Mouse (Mus musculus) MEL (cell line): ENCODE results near the gene Tmem248. TPM values are rescaled to one million over a fixed set of nuclear protein-coding genes. Genes with fewer than 3 reads are reported as not detected.

ENCODE experiments used
- DNase-seq: peaks from one replicate; pipeline ENCODE4 v3.0.0; 2011; ENCODE audit warnings: low read depth, low spot score
- H3K27ac ChIP-seq: 2 replicates; pipeline ENCODE4 v1.5.1; 2012; ENCODE audit warnings: low read depth, mild to moderate bottlenecking, control low read depth, low read length, moderate library complexity; ENCODE audit not compliant: control insufficient read depth
- H3K27me3 ChIP-seq, 2 experiments: fragments of 150-350 bp in 1 of 2; sonication (generic) in 1 of 2; 2 replicates each; pipeline ENCODE4 v1.6.1; 2012; ENCODE audit warnings: low read length in 2 of 2, mild to moderate bottlenecking in 2 of 2, improper control_type of control experiment in 1 of 2, moderate library complexity in 1 of 2; ENCODE audit not compliant: insufficient read depth in 2 of 2, control insufficient read depth in 1 of 2
- H3K36me3 ChIP-seq, 2 experiments: 2 replicates each; pipeline ENCODE4 v1.6.1; 2012 to 2014; ENCODE audit warnings: low read length in 2 of 2, improper control_type of control experiment in 1 of 2, inconsistent platforms in 1 of 2, mild to moderate bottlenecking in 1 of 2; ENCODE audit not compliant: insufficient read depth in 2 of 2, control insufficient read depth in 1 of 2
- H3K4me1 ChIP-seq, 2 experiments: fragments of 150-350 bp in 1 of 2; sonication (generic) in 1 of 2; 2 replicates each; pipeline ENCODE4 v1.6.1; 2012; ENCODE audit warnings: low read length in 2 of 2, improper control_type of control experiment in 1 of 2, mild to moderate bottlenecking in 1 of 2; ENCODE audit not compliant: insufficient read depth in 2 of 2, control insufficient read depth in 1 of 2
- H3K4me3 ChIP-seq, 2 experiments: fragments of 150-350 bp in 1 of 2; sonication (generic) in 1 of 2; 2 replicates each; pipeline ENCODE4 v1.5.1; 2012; ENCODE audit warnings: low read depth in 2 of 2, low read length in 2 of 2, mild to moderate bottlenecking in 2 of 2, moderate library complexity in 2 of 2, control low read depth in 1 of 2, improper control_type of control experiment in 1 of 2; ENCODE audit not compliant: control insufficient read depth in 1 of 2, insufficient read depth in 1 of 2
- H3K79me2 ChIP-seq: 2 replicates; pipeline ENCODE4 v1.6.1; 2012; ENCODE audit warnings: mild to moderate bottlenecking, low read length, moderate library complexity; ENCODE audit not compliant: control insufficient read depth, poor library complexity, insufficient read depth
- H3K9ac ChIP-seq: 2 replicates; pipeline ENCODE4 v1.6.1; 2012; ENCODE audit warnings: low read depth, mild to moderate bottlenecking, control low read depth, low read length, moderate library complexity; ENCODE audit not compliant: control insufficient read depth, poor library complexity, severe bottlenecking
- H3K9me3 ChIP-seq: fragments of 150-350 bp; sonication (generic); replicated peaks from 2 replicates; pipeline ENCODE4 v1.6.1; 2012; ENCODE audit warnings: mild to moderate bottlenecking, low read length, improper control_type of control experiment, moderate library complexity; ENCODE audit not compliant: insufficient read depth
- BHLHE40 ChIP-seq: IDR thresholded peaks from 2 replicates; pipeline ENCODE4 v1.6.1; 2012; ENCODE audit warnings: low read depth, mild to moderate bottlenecking, inconsistent platforms, low read length, improper control_type of control experiment, borderline replicate concordance
- CHD1 ChIP-seq: IDR thresholded peaks from 2 replicates; pipeline ENCODE4 v1.6.1; 2012; ENCODE audit warnings: low read depth, mild to moderate bottlenecking, inconsistent platforms, low read length, improper control_type of control experiment
- CHD2 ChIP-seq: IDR thresholded peaks from 2 replicates; pipeline ENCODE4 v1.6.1; 2011; ENCODE audit warnings: low read length, improper control_type of control experiment
- CTCF ChIP-seq, 3 experiments: IDR thresholded peaks in 2 of 3; conservative IDR thresholded peaks in 1 of 3; 2 replicates each; pipeline ENCODE4 v1.5.1; 2011 to 2012; ENCODE audit warnings: low read length in 3 of 3, low read depth in 2 of 3, mild to moderate bottlenecking in 2 of 3, improper control_type of control experiment in 1 of 3, inconsistent platforms in 1 of 3, mixed read lengths in 1 of 3, moderate library complexity in 1 of 3; ENCODE audit not compliant: control insufficient read depth in 1 of 3, insufficient read depth in 1 of 3, poor library complexity in 1 of 3, severe bottlenecking in 1 of 3
- ELF1 ChIP-seq: IDR thresholded peaks from 2 replicates; pipeline ENCODE4 v1.6.1; 2014; ENCODE audit warnings: low read depth, mild to moderate bottlenecking, inconsistent platforms, low read length, improper control_type of control experiment, moderate library complexity
- EP300 ChIP-seq, 2 experiments: IDR thresholded peaks; 2 replicates each; pipeline ENCODE4 v1.6.1; 2011; ENCODE audit warnings: improper control_type of control experiment in 2 of 2, low read length in 2 of 2, low read depth in 1 of 2, mild to moderate bottlenecking in 1 of 2
- ETS1 ChIP-seq: IDR thresholded peaks from 2 replicates; pipeline ENCODE4 v1.6.1; 2012; ENCODE audit warnings: low read depth, mild to moderate bottlenecking, inconsistent platforms, low read length, improper control_type of control experiment, moderate library complexity
- GABPA ChIP-seq: IDR thresholded peaks from 2 replicates; pipeline ENCODE4 v1.6.1; 2012; ENCODE audit warnings: low read depth, mild to moderate bottlenecking, inconsistent platforms, low read length, improper control_type of control experiment, moderate library complexity
- KAT2A ChIP-seq: conservative IDR thresholded peaks from 2 replicates; pipeline ENCODE4 v1.6.1; 2012; ENCODE audit warnings: low read depth, low read length, improper control_type of control experiment, inconsistent platforms
- MAZ ChIP-seq: IDR thresholded peaks from 2 replicates; pipeline ENCODE4 v1.6.1; 2012; ENCODE audit warnings: low read depth, mild to moderate bottlenecking, inconsistent platforms, low read length, improper control_type of control experiment
- MEF2A ChIP-seq: IDR thresholded peaks from 2 replicates; pipeline ENCODE4 v1.6.1; 2014; ENCODE audit warnings: low read depth, mild to moderate bottlenecking, inconsistent platforms, low read length, improper control_type of control experiment; ENCODE audit not compliant: poor library complexity, insufficient replicate concordance, severe bottlenecking; ENCODE audit errors: extremely low read depth
- MYC ChIP-seq: IDR thresholded peaks from 2 replicates; pipeline ENCODE4 v1.6.1; 2011; ENCODE audit warnings: low read depth, mild to moderate bottlenecking, low read length, improper control_type of control experiment, moderate library complexity
- NELFE ChIP-seq: IDR thresholded peaks from 2 replicates; pipeline ENCODE4 v1.6.1; 2011; ENCODE audit warnings: low read depth, low read length, improper control_type of control experiment
- POLR2A ChIP-seq, 2 experiments: IDR thresholded peaks; 2 replicates each; pipeline ENCODE4 v1.6.1; 2011 to 2012; ENCODE audit warnings: low read length in 2 of 2, mild to moderate bottlenecking in 2 of 2, control low read depth in 1 of 2, improper control_type of control experiment in 1 of 2, low read depth in 1 of 2, moderate library complexity in 1 of 2; ENCODE audit not compliant: control insufficient read depth in 1 of 2, insufficient read depth in 1 of 2, poor library complexity in 1 of 2
- POLR2AphosphoS5 ChIP-seq: IDR thresholded peaks from 2 replicates; pipeline ENCODE4 v1.6.1; 2012; ENCODE audit warnings: low read depth, borderline replicate concordance, mild to moderate bottlenecking, inconsistent platforms, low read length, moderate library complexity, mixed read lengths
- RAD21 ChIP-seq: IDR thresholded peaks from 2 replicates; pipeline ENCODE4 v1.6.1; 2011; ENCODE audit warnings: mild to moderate bottlenecking, low read depth, low read length, improper control_type of control experiment
- SMC3 ChIP-seq: IDR thresholded peaks from 2 replicates; pipeline ENCODE4 v1.6.1; 2011; ENCODE audit warnings: low read depth, low read length, improper control_type of control experiment
- UBTF ChIP-seq: IDR thresholded peaks from 2 replicates; pipeline ENCODE4 v1.6.1; 2012; ENCODE audit warnings: low read depth, mild to moderate bottlenecking, inconsistent platforms, low read length, improper control_type of control experiment, moderate library complexity, borderline replicate concordance; ENCODE audit not compliant: insufficient read depth
- USF1 ChIP-seq: IDR thresholded peaks from 2 replicates; pipeline ENCODE4 v1.6.1; 2014; ENCODE audit warnings: low read depth, mild to moderate bottlenecking, inconsistent platforms, low read length, improper control_type of control experiment, moderate library complexity
- ZC3H11A ChIP-seq: IDR thresholded peaks from 2 replicates; pipeline ENCODE4 v1.6.1; 2012; ENCODE audit warnings: low read depth, mild to moderate bottlenecking, inconsistent platforms, low read length, improper control_type of control experiment
- ZMIZ1 ChIP-seq: IDR thresholded peaks from 2 replicates; pipeline ENCODE4 v1.6.1; 2012; ENCODE audit warnings: low read depth, mild to moderate bottlenecking, inconsistent platforms, low read length, improper control_type of control experiment, moderate library complexity
- ZNF384 ChIP-seq: IDR thresholded peaks from 2 replicates; pipeline ENCODE4 v1.6.1; 2012; ENCODE audit warnings: low read depth, mild to moderate bottlenecking, inconsistent platforms, low read length, improper control_type of control experiment
- polyA plus RNA-seq, 2 experiments: library from polyadenylated mRNA; stranded (reverse) in 1 of 2; unstranded in 1 of 2; fragments of >175 nt in 1 of 2; fragments of >200 nt in 1 of 2; gene quantifications; 2 replicates each; pipeline versions ENCODE4 v1.2.1 to v1.2.4; 2012; ENCODE audit warnings: low replicate concordance in 2 of 2, low read depth in 1 of 2; ENCODE audit not compliant: insufficient read length in 2 of 2, insufficient read depth in 1 of 2, missing spikeins in 1 of 2
- total RNA-seq: library from RNA; depleted of rRNA; stranded (reverse); fragments of 300-350 nt; gene quantifications from 2 replicates; pipeline ENCODE4 v1.2.3, GENCODE M21; 2012

Tmem248 gene
- total and polyA plus RNA-seq, 3 experiments: 55.5 to 58.2 TPM; not detected in 1

- DNase-seq: no peak
- peaks cover 2 to 22% of the 10 kb centered on the region in 2 experiments for H3K36me3 ChIP-seq
- H3K9ac ChIP-seq: peak overlapping the region; percentile 96
- H3K79me2 ChIP-seq: peaks cover 40% of the 10 kb centered on the region
- H3K9me3 ChIP-seq: no peaks in the 10 kb centered on the region
- H3K4me1 ChIP-seq: peaks cover 0 to 19% of the 10 kb centered on the region in 2 experiments; a peak in 2 of 4 replicates
- TF ChIP-seq POLR2A (IDR thresholded peaks at IDR 0.05; ENCODE audit: control insufficient read depth in 1 of 2, insufficient read depth in 1 of 2, low read depth in 1 of 2, low read length in 2 of 2, poor library complexity in 1 of 2) (no peak), CHD2 (no peak), ZC3H11A (no peak), ZNF384 (no peak), BHLHE40 (no peak), MAZ (no peak), SMC3 (no peak), UBTF (no peak), MYC (no peak), MEF2A (no peak), NELFE (no peak), CHD1 (no peak), KAT2A (no peak), ELF1 (no peak), ZMIZ1 (no peak), POLR2AphosphoS5 (no peak), ETS1 (no peak)
- no peaks in the 10 kb centered on the region for H3K27me3 ChIP-seq
- peak overlapping the region; percentile 87 to 95 for H3K4me3 ChIP-seq
- peak overlapping the region; percentile 83 for H3K27ac ChIP-seq
Observed at GRCm38 (mm10) chr5:130257303-130257702, 40.4 kb downstream of the Tmem248 start.

- Histone ChIP-seq H3K4me1 (no peaks in the 10 kb centered on the region), H3K9me3 (no peaks in the 10 kb centered on the region), H3K4me3 (no peak overlapping the region), H3K27ac (no peak overlapping the region), H3K36me3 (peaks cover 0 to 2% of the 10 kb centered on the region in 2 experiments)
- no peak for DNase-seq
- TF ChIP-seq RAD21 (peak; percentile 34), ZC3H11A (no peak), ZNF384 (0 out of 2 replicates have a peak, but pooled peaks have one; percentile 35), SMC3 (peak; percentile 33), EP300 (IDR thresholded peaks at IDR 0.05; ENCODE audit: low read depth in 1 of 2, low read length in 2 of 2) (no peak), GABPA (no peak), CTCF (IDR thresholded peaks at IDR 0.05 in 2 of 3, conservative IDR thresholded peaks at IDR 0.05 in 1 of 3; ENCODE audit: control insufficient read depth in 1 of 3, insufficient read depth in 1 of 3, low read depth in 2 of 3, low read length in 3 of 3, poor library complexity in 1 of 3, severe bottlenecking in 1 of 3) (peak; percentile 28 to 51 (median 37)), USF1 (no peak)
- TF ChIP-seq, all 39 proteins: peak for 4
- peaks cover 3% of the 10 kb centered on the region; the same call in 1 of the 2 replicates for H3K79me2 ChIP-seq
- no peak overlapping the region for H3K9ac ChIP-seq
- no peaks in the 10 kb centered on the region for H3K27me3 ChIP-seq
Observed at GRCm38 (mm10) chr5:130263454-130263853, 46.6 kb downstream of the Tmem248 start.
